Mouse (Mus musculus): ENCODE results near the gene Atg4a. TPM values are rescaled to one million over a fixed set of nuclear protein-coding genes. Genes with fewer than 3 reads are reported as not detected.

Gene Atg4a
- total RNA-seq, 2 experiments from 2014 or later = 24.6 to 25.9 TPM

DNA sequence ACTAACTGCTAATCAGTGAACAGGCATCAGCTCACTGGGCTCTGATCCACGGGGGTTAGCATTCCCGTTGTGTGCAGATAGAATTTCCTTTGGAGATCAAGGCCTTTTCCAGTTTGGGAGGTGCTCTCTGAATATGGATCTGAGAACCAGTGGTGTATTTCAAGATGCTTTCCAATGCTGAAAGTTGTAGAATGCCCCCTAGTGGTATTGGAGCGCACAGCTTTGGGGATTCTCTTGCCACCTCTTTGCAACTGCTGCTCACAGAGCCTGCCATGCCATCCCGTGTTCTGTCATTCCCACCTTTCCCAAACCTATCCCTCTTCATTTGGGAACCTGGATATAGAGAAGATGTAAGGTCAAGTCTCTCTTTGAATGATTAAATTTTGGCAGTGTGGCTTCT, 201.5 kb downstream of the Atg4a start:
- DNase-seq = no peak

DNA sequence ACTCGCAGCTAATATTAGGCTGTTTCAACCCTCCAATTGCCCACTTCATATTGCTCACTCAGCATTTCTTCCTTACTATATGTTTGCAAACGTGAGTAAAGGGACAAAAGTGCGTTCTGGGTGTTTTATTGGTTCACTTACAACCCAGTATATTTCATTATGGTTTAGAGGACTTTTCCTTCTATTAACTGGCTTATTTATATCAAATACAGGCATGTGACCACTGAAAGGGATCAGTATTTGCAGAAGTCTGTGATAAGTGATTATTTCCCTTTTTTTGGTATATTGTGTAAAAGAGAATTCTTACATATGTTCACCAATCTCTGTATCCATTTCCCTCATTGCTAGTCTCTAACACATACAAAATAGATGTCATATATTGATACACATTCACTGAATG, 203.7 kb downstream of the Atg4a start:
- no peak for DNase-seq

DNA sequence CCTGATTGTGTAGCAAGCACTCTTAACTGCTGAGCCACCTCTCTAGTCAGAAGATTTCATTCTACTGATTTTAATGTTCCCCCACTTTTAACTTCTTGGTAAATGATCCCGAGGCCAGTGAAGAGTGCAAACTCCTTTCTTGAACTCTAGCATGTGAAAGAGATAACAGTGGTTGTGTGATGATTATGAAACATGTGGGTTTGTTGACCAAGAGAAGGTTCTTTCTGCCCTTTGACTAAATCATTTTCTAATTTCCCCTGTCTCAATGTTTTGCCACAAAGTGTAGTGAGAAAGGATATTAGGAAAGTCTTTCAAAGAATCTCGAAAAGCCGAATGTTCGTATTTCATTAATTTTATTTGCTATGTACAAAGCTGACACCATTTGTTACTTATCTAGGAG, 208.4 kb downstream of the Atg4a start:
- no peak for DNase-seq

DNA sequence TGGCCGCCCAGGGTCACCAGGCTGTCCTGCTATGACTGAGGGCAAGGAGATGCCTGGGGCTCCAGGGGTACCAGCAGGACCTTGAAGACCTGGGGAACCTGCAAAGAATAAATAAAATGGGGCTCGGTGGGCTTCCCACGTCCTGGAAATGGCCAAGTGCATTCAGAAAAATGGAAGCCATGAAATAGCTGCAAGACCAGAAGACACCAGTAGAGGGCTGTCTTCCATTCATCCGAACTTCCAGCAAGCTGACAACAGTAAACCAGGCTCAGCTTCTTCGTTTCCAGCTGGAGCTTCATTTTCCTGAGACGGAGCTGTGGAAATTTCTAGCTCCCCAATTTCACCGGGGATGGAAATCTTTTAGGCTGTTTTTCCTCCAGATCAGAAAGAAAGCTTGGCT, 218.6 kb downstream of the Atg4a start:
- DNase-seq = peak; percentile 5

DNA sequence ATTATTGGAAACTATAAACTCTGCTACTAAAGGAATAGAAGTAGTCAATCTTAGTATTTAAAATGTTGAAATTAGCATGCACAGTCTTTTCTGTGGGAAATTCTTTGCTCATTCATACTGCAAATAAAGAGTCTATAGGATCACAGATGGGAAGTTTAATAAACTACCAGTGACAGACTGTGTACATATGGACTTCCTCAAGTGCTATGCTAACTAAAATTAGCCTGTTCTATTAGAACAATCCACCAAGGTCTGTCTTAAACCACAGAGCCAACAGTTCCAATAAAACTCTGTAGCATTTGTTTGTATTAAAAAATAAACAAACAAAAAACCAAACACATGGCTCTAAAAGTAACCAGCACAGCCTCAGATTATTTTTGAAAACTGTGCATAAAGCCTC, 238.3 kb downstream of the Atg4a start:
- DNase-seq = no peak

DNA sequence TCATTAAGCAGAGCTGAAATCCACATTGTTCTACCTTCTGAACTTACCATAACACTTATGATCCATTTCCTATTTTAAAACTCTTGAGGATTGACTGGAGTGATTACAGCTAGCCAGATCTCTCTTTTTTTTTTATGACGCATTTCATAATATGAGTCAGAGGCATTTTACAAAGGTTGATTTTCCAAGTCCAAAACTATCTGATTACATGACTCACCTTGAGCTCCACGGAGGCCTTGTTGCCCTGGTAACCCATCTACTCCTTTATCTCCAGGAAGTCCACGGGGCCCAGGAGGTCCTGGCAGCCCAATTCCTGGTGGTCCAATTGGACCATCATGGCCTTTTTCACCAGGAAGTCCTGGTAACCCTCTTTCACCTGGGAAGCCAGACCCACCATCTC, 242.3 kb downstream of the Atg4a start:
- DNase-seq = no peak

DNA sequence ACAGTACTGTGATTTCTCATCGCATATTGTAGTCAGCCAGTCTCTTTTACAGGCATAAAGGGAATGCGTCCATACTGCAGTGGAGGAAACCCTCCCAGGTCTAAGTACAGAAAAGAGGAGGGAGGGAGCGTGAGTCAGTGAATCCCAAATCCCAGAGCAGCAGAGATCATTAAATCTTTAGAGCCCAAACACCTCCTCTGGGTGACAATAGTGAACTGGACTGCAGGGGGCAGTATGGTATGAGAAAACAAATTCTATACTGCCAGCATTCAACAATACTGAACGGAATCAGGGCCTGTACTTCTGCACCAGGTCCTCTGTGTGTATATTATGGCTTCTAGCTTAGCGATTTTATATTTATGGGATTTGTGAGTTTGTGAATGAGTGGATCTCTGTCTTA, 256.1 kb downstream of the Atg4a start:
- DNase-seq = peak; percentile 6

Other genes with a start within 250 kb of the Atg4a start
- not detected for gene Tex13b, start 143.5 kb upstream of the Atg4a start, total RNA-seq (2021)
- gene Vsig1, start 49.3 kb upstream of the Atg4a start, total RNA-seq (2021) = under 1 TPM in 1 of 2 experiments, not detected in 1; 0.09 TPM
- 10 to 100 TPM; 14.7 to 16.0 TPM for gene Psmd10, start 179 bp upstream of the Atg4a start, total RNA-seq (2021)

All from gastrocnemius, postnatal 10 days (tissue).